In genomic region chr1:64779863-64780262, GRCm38 (mm10) we compare ENCODE assay signal across 12 mouse cellular contexts. TPM values are rescaled to one million over a fixed set of nuclear protein-coding genes. Genes with fewer than 3 reads are reported as not detected.
A peak's percentile ranks its signal among the peaks of the same experiment; 100 is the strongest.
DNase-seq lines count a peak whose midpoint lies in the region; ATAC-seq and TF ChIP-seq lines count a peak whose summit lies in the region.
"Had no signal": no experiment of that assay in that cellular context is flagged by ENCODE, and none has a peak within 500 bp of the region (broad histone marks: within the 10 kb centered on the region; RNA-seq: fewer than 3 reads in every experiment).

No protein-coding gene starts in this region.

- H3K9ac ChIP-seq in ES-Bruce4 (ENCODE audit: low read depth, poor library complexity, severe bottlenecking): 0 out of 2 replicates have a peak overlapping the region, but pooled peaks have one; percentile 22
- H3K9ac ChIP-seq in forebrain, embryonic 16.5 days (replicated peaks; ENCODE audit: low read depth, low read length): no peak overlapping the region
- H3K9ac ChIP-seq in midbrain, embryonic 13.5 days (replicated peaks): no peak overlapping the region

- WGBS in forebrain, embryonic 16.5 days: 4% methylated on average over 12 of the region's 12 CpGs
- 12% methylated on average over 12 of the region's 12 CpGs for WGBS in midbrain, embryonic 13.5 days

- TF ChIP-seq CTCF in ES-Bruce4 (IDR thresholded peaks at IDR 0.05; ENCODE audit: low read depth, low read length): no peak

- H3K4me2 ChIP-seq in forebrain, embryonic 16.5 days (ENCODE audit: low read length): peak overlapping the region; percentile 38
- H3K4me2 ChIP-seq in midbrain, embryonic 13.5 days (replicated peaks): peak overlapping the region; percentile 35

- ATAC-seq in forebrain, embryonic 16.5 days: peak; percentile 74; the same call in 1 of the 2 replicates
- ATAC-seq in midbrain, embryonic 13.5 days: 0 out of 2 replicates have a peak, but pooled peaks have one; percentile 59

- H3K27me3 ChIP-seq in ES-Bruce4 (ENCODE audit: control insufficient read depth, insufficient read depth, low read length, poor library complexity, severe bottlenecking): no peaks in the 10 kb centered on the region
- peaks cover 19% of the 10 kb centered on the region for H3K27me3 ChIP-seq in forebrain, embryonic 16.5 days (replicated peaks; ENCODE audit: control insufficient read depth, insufficient read depth, low read length)
- 0 out of 2 replicates have a peak, but pooled peaks cover 11% of the 10 kb centered on the region for H3K27me3 ChIP-seq in midbrain, embryonic 13.5 days

- no peaks in the 10 kb centered on the region for H3K36me3 ChIP-seq in ES-Bruce4 (ENCODE audit: control insufficient read depth, insufficient read depth, low read length, poor library complexity, severe bottlenecking)
- no peaks in the 10 kb centered on the region for H3K36me3 ChIP-seq in forebrain, embryonic 16.5 days (ENCODE audit: control insufficient read depth, insufficient read depth)
- no peaks in the 10 kb centered on the region for H3K36me3 ChIP-seq in midbrain, embryonic 13.5 days

- peak; percentile 60 for DNase-seq in embryo, embryonic 10.5 days (ENCODE audit: low spot score)
- no peak for DNase-seq in right cerebral cortex, postnatal 25 days
- DNase-seq in right cerebral cortex, adult 18-20 months: no peak
- no peak for DNase-seq in left cerebral cortex, adult 11 months (ENCODE audit: low spot score)
- no peak for DNase-seq in testis, postnatal 10 days (ENCODE audit: low spot score)
- DNase-seq: gastrocnemius, postnatal 10 days; heart, postnatal 14 days; kidney, adult 9 months; lung, postnatal 36 days had no signal

- TF ChIP-seq EP300 in ES-Bruce4 (IDR thresholded peaks at IDR 0.05; ENCODE audit: insufficient read depth, low read depth, low read length): no peak

- H3K4me1 ChIP-seq in ES-Bruce4 (ENCODE audit: control insufficient read depth, insufficient read depth, low read length): no peaks in the 10 kb centered on the region
- peaks cover 12% of the 10 kb centered on the region for H3K4me1 ChIP-seq in forebrain, embryonic 16.5 days (replicated peaks; ENCODE audit: control insufficient read depth, insufficient read depth, low read length)
- peaks cover 12% of the 10 kb centered on the region for H3K4me1 ChIP-seq in midbrain, embryonic 13.5 days (replicated peaks)

- no peak overlapping the region for H3K27ac ChIP-seq in ES-Bruce4 (ENCODE audit: insufficient read depth, low read length)
- H3K27ac ChIP-seq in forebrain, embryonic 16.5 days (ENCODE audit: low read length): no peak overlapping the region
- H3K27ac ChIP-seq in midbrain, embryonic 13.5 days: no peak overlapping the region

- no peaks in the 10 kb centered on the region for H3K9me3 ChIP-seq in ES-Bruce4 (replicated peaks; ENCODE audit: control insufficient read depth, insufficient read depth, low read length, poor library complexity, severe bottlenecking)
- H3K9me3 ChIP-seq in forebrain, embryonic 16.5 days (ENCODE audit: control insufficient read depth, low read length): no peaks in the 10 kb centered on the region
- no peaks in the 10 kb centered on the region for H3K9me3 ChIP-seq in midbrain, embryonic 13.5 days

- H3K4me3 ChIP-seq in ES-Bruce4 (ENCODE audit: low read depth, low read length): peak overlapping the region; percentile 8; the same call in 1 of the 2 replicates
- H3K4me3 ChIP-seq in forebrain, embryonic 16.5 days (replicated peaks; ENCODE audit: low read length): no peak overlapping the region
- H3K4me3 ChIP-seq in midbrain, embryonic 13.5 days (replicated peaks): no peak overlapping the region

- TF ChIP-seq POLR2A in ES-Bruce4 (IDR thresholded peaks at IDR 0.05; ENCODE audit: insufficient read depth, low read length): no peak

RNA-seq across cellular contexts. Expression of gene Fzd5, which starts 42.3 kb away (rescaled TPM):
- polyA plus RNA-seq in ES-Bruce4 (2011; ENCODE audit: insufficient read depth, insufficient read length, low read depth, missing spikeins): 18.0 and 19.4 TPM in 2 replicates
- 0.48 and 0.61 TPM in 2 replicates for polyA plus RNA-seq in forebrain, embryonic 16.5 days (2015; fragmentation: Nextera tagmentation; extraction: Ambion mirVana)
- 0.40 and 0.46 TPM in 2 replicates for polyA plus RNA-seq in midbrain, embryonic 13.5 days (2015; fragmentation: Nextera tagmentation; extraction: Ambion mirVana)

Comparison
In these comparisons a context has a peak if more than half of its experiments do, and no peak if none do; other contexts are left out.
1. RNA of gene Fzd5, which starts 42.3 kb away (polyA plus RNA-seq): 18.0 to 19.4 TPM in ES-Bruce4; 0.48 to 0.61 TPM in forebrain, embryonic 16.5 days and 0.40 to 0.46 TPM in midbrain, embryonic 13.5 days; every median in the first group is over 10 times any median in the second.